Mouse (Mus musculus) hindbrain, embryonic 16.5 days (tissue): ENCODE measurements around the gene Kalrn. TPM values are rescaled to one million over a fixed set of nuclear protein-coding genes. Genes with fewer than 3 reads are reported as not detected.

ENCODE experiments used
- ATAC-seq: fragments of 200-750 bp; cut with Nextera tagmentation; 2 replicates; pipeline ENCODE4 v1.8.0; 2017; ENCODE audit warnings: moderate TSS enrichment, moderate library complexity
- H3K27ac ChIP-seq: fragments of 300-500 bp; sonication (generic); 2 replicates; pipeline ENCODE4 v1.5.1; 2014; ENCODE audit warnings: low read depth, mild to moderate bottlenecking, control low read depth, low read length, moderate library complexity
- H3K27me3 ChIP-seq: fragments of 300-500 bp; sonication (generic); replicated peaks from 2 replicates; pipeline ENCODE4 v1.6.1; 2014; ENCODE audit warnings: low read length; ENCODE audit not compliant: control insufficient read depth, insufficient read depth
- H3K36me3 ChIP-seq: fragments of 300-500 bp; sonication (generic); 2 replicates; pipeline ENCODE4 v1.6.1; 2014; ENCODE audit warnings: mild to moderate bottlenecking, low read length, moderate library complexity, mixed read lengths; ENCODE audit not compliant: control insufficient read depth, insufficient read depth
- H3K4me1 ChIP-seq: fragments of 300-500 bp; sonication (generic); 2 replicates; pipeline ENCODE4 v1.6.1; 2014; ENCODE audit warnings: low read depth, low read length; ENCODE audit not compliant: control insufficient read depth, insufficient read depth
- H3K4me2 ChIP-seq: fragments of 300-500 bp; sonication (generic); 2 replicates; pipeline ENCODE4 v1.6.1; 2014; ENCODE audit warnings: mild to moderate bottlenecking, low read length, control low read depth, moderate library complexity
- H3K4me3 ChIP-seq: fragments of 300-500 bp; sonication (generic); 2 replicates; pipeline ENCODE4 v1.5.1; 2014; ENCODE audit warnings: mild to moderate bottlenecking, low read length, control low read depth, moderate library complexity
- H3K9ac ChIP-seq: fragments of 300-500 bp; sonication (generic); 2 replicates; pipeline ENCODE4 v1.6.1; 2014; ENCODE audit warnings: low read depth, mild to moderate bottlenecking, control low read depth, low read length, moderate library complexity
- H3K9me3 ChIP-seq: fragments of 300-500 bp; sonication (generic); 2 replicates; pipeline ENCODE4 v1.6.1; 2014; ENCODE audit warnings: mild to moderate bottlenecking, low read length, moderate library complexity; ENCODE audit not compliant: control insufficient read depth
- WGBS: fragments of 180-500 bp; shearing (Covaris S2); extraction: QIAGEN DNeasy Blood & Tissue Kit; methylation state at CpG from one replicate; pipeline ENCODE4 v1.1.7; 2014; 5-methylcytosine and 5-hydroxymethylcytosine counted together
- polyA plus RNA-seq: library from polyadenylated mRNA; unstranded; fragments of >200 nt; fragmentation: Nextera tagmentation; extraction: Ambion mirVana; gene quantifications from 2 replicates; pipeline ENCODE4 v1.2.1, GENCODE M21; 2015

Gene Kalrn
- polyA plus RNA-seq, 1 experiment from 2014 or later, result 20.9 TPM

DNA sequence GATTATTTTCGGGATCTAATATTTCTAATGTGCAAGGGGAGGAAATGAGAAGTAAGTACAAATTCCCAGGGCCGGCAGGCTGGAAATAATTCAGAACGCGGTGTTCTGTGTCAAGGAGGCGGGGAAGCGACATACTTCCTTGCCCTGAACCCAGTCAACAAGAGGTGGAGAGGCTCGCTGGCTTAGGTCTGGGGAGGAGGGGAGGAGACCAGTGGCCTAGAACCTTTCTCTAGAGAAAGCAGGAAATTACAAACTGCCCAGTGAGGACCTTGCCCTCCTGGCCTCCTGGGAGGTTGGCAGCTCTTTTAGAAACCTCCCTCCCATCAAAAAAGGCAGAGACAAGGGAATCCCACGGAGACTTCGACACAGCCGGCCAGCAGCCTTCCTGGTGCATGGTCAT lies 225.8 kb downstream of the Kalrn start:
- H3K27me3 ChIP-seq, result no peaks in the 10 kb centered on the region
- H3K27ac ChIP-seq, result no peak overlapping the region
- 50% methylated on average over 10 of the region's 10 CpGs for WGBS
- no peak overlapping the region for H3K9ac ChIP-seq
- H3K4me2 ChIP-seq, result no peak overlapping the region
- H3K36me3 ChIP-seq, result no peaks in the 10 kb centered on the region
- no peak for ATAC-seq
- no peaks in the 10 kb centered on the region for H3K9me3 ChIP-seq
- peaks cover 12% of the 10 kb centered on the region for H3K4me1 ChIP-seq
- no peak overlapping the region for H3K4me3 ChIP-seq

DNA sequence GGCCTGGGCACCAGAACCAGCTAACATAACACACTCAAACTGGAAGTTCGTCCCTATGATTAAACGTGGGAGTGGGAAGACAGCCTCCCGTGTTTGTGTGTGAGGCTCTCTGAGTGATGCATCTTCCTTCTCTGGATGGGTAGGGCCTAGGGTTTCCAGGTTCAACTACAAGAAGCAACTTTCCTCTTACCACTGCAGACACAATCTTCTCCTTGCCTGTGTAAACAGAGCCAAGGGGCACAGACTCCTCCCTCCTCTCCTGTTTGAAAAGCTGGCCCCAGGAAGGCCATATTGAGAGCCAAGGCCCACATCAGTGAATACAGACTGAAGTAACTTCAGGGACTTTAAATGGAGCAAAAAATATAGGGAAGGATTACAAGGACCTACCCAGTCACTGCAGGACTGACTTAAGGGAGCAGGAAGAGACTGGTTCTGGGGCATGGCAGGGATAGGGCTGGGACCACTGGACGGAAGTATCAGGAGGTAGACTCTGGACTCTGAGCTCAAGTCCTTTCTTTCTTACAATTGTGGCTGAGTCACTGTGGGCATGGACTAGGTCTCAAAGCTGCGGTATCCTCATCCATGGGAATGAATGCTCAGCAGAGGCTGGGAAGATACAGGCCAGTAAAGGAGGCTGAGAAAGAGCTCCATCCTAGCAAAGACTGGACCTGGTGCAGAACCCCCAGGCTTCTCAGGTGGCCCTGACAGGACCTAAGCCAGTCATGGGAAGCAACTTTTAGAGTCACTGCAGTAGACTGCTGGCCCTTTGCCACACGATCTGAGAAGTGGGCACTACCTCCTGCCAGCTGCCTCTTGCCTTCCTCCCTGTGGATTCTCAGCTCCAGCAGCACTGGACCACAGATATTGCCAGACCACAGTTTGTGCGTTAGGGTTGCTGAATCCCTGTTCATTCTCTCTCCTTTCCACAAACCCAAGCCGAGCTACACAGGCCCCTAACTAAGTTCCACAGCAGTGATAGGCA lies 228.1 kb downstream of the Kalrn start:
- H3K4me3 ChIP-seq, result no peak overlapping the region
- no peak overlapping the region for H3K4me2 ChIP-seq
- no peak overlapping the region for H3K9ac ChIP-seq
- no peaks in the 10 kb centered on the region for H3K27me3 ChIP-seq
- H3K27ac ChIP-seq, result no peak overlapping the region
- no peaks in the 10 kb centered on the region for H3K36me3 ChIP-seq
- WGBS, result 85% methylated on average over 8 of the region's 8 CpGs
- peaks cover 22% of the 10 kb centered on the region for H3K4me1 ChIP-seq
- ATAC-seq, result no peak
- no peaks in the 10 kb centered on the region for H3K9me3 ChIP-seq

DNA sequence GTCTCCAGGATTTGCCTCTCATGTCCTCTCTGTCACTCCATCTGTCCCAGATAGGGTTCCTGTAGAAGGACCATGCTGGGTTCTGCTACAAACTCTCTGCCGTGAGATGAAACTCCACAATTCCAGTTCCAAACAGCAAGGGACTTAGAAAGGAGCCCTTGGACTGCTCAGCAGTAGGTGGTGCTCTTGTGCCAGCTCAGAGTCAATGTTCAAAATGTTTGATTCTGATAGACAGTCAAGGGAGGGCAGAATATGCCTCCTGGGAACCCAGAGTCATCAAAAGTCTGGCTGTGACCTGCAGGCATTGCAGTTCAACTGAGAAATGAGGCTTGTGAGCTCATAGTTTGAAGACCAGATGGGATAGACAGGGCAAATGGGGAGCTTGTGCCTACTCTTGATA lies 229.4 kb downstream of the Kalrn start:
- H3K27ac ChIP-seq, result no peak overlapping the region
- no peak overlapping the region for H3K4me3 ChIP-seq
- 37% methylated on average over 1 of the region's 1 CpGs for WGBS
- no peak overlapping the region for H3K9ac ChIP-seq
- no peak; the same call in 1 of the 2 replicates for ATAC-seq
- H3K4me2 ChIP-seq, result no peak overlapping the region
- H3K36me3 ChIP-seq, result no peaks in the 10 kb centered on the region
- no peaks in the 10 kb centered on the region for H3K9me3 ChIP-seq
- H3K4me1 ChIP-seq, result peaks cover 23% of the 10 kb centered on the region
- no peaks in the 10 kb centered on the region for H3K27me3 ChIP-seq

DNA sequence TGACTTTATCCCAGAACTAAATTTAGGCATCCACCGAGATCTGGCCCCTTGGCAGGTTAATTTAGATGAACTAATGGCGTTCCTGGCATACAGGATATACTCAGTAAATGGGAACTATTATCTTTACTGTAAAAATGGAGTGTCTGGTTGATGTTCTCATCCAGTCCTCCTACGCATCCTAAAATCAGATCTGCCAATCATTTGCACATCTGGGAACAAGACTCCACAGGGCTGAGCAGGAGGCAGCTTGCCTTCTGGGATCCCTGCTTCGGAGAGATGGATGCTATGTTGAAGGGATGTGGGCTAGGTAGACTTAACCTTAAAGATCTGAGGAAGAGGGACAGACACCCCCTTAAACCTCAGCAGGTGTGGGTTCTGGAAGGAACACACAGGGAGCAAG lies 230.2 kb downstream of the Kalrn start:
- 78% methylated on average over 4 of the region's 4 CpGs for WGBS
- no peaks in the 10 kb centered on the region for H3K27me3 ChIP-seq
- H3K4me3 ChIP-seq, result no peak overlapping the region
- no peak overlapping the region for H3K27ac ChIP-seq
- peaks cover 26% of the 10 kb centered on the region for H3K4me1 ChIP-seq
- no peak overlapping the region for H3K4me2 ChIP-seq
- H3K9me3 ChIP-seq, result no peaks in the 10 kb centered on the region
- no peaks in the 10 kb centered on the region for H3K36me3 ChIP-seq
- no peak overlapping the region for H3K9ac ChIP-seq
- no peak for ATAC-seq

DNA sequence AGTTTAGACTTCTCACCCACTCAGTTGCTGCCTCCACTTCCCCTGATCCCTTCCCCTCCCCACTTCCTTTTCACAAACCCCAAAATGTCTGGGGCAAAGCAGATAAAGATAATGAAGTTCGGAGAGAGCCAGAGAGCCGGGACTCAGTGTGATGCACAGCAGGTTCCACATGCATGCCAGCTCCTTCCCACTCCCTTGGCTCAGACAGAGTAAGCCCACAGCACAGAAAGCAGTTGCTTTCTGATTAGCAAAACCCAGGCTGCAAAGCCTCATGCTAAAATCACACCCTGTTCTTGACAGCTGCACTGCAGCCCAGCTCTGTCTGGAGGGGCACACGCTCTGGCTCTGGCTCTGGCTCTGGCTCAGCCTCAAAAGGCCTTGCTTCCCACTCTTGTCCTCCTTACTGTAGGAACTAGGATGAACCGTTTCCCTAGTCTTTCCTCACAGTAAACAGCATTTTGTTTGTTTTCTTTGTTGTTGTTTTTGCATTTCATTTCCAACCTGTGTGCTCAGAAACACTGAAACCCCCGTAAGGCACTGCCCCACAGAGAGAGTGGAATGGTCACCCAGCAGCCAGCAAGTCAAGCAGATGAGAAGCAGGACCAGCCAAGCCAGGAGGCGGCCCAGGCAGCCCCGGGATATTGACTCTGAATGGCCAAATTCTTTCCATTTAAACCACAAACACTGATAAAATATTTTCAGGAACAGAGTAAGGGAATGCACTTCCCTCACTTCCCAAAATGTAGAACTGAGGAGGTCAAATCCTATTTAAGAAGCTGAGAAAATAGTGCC lies 230.8 kb downstream of the Kalrn start:
- Histone ChIP-seq H3K27ac (0 out of 2 replicates have a peak overlapping the region, but pooled peaks have one; percentile 34), H3K4me2 (no peak overlapping the region), H3K9me3 (no peaks in the 10 kb centered on the region), H3K4me1 (peaks cover 27% of the 10 kb centered on the region), H3K36me3 (no peaks in the 10 kb centered on the region), H3K9ac (no peak overlapping the region), H3K4me3 (no peak overlapping the region), H3K27me3 (no peaks in the 10 kb centered on the region)
- 51% methylated on average over 7 of the region's 7 CpGs for WGBS
- peak; percentile 75 for ATAC-seq

DNA sequence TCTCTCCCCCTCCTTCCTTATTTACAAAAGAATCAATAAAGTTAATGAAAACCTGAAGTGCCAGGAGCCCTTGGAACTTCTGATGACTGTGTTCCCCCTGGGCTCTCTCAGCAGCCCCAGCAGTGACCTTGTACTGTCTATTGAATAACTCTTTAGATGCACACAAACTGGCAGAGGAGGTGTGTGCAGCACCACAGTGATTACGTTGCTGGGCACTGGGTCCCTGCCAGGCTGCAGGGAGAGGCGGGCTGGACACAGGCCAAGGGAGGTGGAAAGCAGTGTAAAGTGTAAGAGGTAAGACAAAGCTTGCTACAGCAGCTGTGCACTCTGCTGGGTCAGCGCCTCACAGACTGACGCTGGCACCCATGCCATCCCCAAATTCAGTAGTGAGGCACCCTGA lies 238.4 kb downstream of the Kalrn start:
- no peak; the same call in 1 of the 2 replicates for ATAC-seq
- Histone ChIP-seq H3K4me3 (no peak overlapping the region), H3K9ac (no peak overlapping the region), H3K27ac (no peak overlapping the region), H3K36me3 (no peaks in the 10 kb centered on the region), H3K4me1 (peaks cover 26% of the 10 kb centered on the region), H3K9me3 (no peaks in the 10 kb centered on the region), H3K27me3 (no peaks in the 10 kb centered on the region), H3K4me2 (no peak overlapping the region)
- WGBS, result 39% methylated on average over 4 of the region's 4 CpGs

DNA sequence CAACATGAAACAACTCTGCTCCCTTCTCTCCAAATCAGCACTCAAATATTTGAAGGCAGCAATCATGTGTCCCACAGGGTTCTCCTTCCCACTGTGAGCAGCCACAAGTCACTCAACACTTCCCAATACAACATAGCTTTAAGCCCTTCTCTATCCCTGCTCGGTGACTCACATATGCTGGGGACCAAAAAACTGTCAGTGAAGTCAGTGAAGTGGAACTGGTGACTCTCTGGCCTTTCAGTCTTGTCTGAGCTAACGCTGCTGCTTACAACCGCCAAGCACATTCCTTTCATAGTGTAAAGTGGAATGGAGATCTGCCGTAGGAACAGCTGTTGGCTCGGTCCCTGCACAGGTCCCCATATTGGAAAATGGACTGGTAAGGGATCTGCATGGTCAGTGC lies 241.7 kb downstream of the Kalrn start:
- Histone ChIP-seq H3K4me2 (no peak overlapping the region), H3K27me3 (no peaks in the 10 kb centered on the region), H3K36me3 (no peaks in the 10 kb centered on the region), H3K9ac (no peak overlapping the region), H3K9me3 (no peaks in the 10 kb centered on the region), H3K27ac (no peak overlapping the region), H3K4me3 (no peak overlapping the region), H3K4me1 (peaks cover 25% of the 10 kb centered on the region)
- no peak for ATAC-seq
- 35% methylated on average over 5 of the region's 5 CpGs for WGBS

DNA sequence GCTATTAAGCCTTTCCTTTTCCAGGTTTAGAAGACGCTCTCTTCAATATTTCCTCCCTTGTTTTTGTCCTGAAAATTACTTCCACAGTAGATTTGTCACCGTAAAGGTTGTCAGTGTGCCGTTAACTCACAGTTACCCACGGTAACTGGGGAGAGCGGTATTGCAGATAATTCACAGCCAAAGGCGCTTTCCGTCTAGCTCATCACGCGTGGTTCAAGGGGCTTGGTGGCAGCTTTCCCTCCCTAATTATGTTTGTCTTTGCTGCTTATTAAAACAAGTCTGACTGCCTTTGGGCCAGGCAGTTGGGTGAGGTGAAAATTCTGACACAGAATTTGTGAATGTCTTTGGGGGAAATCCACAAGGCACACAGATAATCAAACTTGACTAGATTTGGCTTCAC lies 243.5 kb downstream of the Kalrn start:
- WGBS, result 32% methylated on average over 9 of the region's 9 CpGs
- Histone ChIP-seq H3K9ac (no peak overlapping the region), H3K4me3 (no peak overlapping the region), H3K9me3 (no peaks in the 10 kb centered on the region), H3K36me3 (no peaks in the 10 kb centered on the region), H3K27me3 (no peaks in the 10 kb centered on the region), H3K27ac (peak overlapping the region; percentile 36; the same call in 1 of the 2 replicates), H3K4me1 (peaks cover 22% of the 10 kb centered on the region), H3K4me2 (peak overlapping the region; percentile 6)
- no peak for ATAC-seq

DNA sequence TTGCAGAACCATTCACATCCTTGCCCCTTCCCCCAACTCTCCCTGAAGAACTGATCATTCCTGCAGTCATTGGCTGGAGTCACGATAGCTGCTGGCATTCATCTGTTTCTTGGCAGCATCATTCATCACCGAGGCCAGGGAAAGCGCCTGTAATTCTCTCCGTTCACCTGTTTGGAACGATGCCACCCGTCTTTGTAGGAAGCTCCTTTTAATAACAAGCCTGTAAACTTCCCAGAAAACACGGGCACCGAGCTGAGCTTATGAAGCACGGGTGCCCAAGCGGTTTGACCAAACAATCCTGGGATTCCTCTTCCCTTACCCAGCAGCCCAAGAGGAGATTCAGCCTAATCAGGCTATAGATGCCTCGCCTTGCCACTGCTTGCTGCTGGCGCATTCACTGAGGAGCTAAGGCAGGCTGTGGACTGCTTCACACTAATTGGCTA lies 243.9 kb downstream of the Kalrn start:
- no peaks in the 10 kb centered on the region for H3K36me3 ChIP-seq
- H3K27ac ChIP-seq, result peak overlapping the region; percentile 36; the same call in 1 of the 2 replicates
- peaks cover 18% of the 10 kb centered on the region for H3K4me1 ChIP-seq
- H3K4me3 ChIP-seq, result no peak overlapping the region
- no peaks in the 10 kb centered on the region for H3K9me3 ChIP-seq
- WGBS, result 16% methylated on average over 12 of the region's 12 CpGs
- H3K27me3 ChIP-seq, result no peaks in the 10 kb centered on the region
- H3K4me2 ChIP-seq, result peak overlapping the region; percentile 6
- H3K9ac ChIP-seq, result no peak overlapping the region
- ATAC-seq, result peak; percentile 79
